Mouse (Mus musculus) heart, embryonic 10.5 days (tissue): ENCODE measurements around the gene Tsen2. TPM values are rescaled to one million over a fixed set of nuclear protein-coding genes. Genes with fewer than 3 reads are reported as not detected.

Source experiments
- DNase-seq: peaks from one replicate; pipeline ENCODE4 v3.0.0-alpha.2; 2017; ENCODE audit warnings: low spot score
- H3K27ac ChIP-seq: fragments of 300-500 bp; sonication (generic); 2 replicates; pipeline ENCODE4 v1.5.1; 2016; ENCODE audit warnings: mild to moderate bottlenecking
- H3K27me3 ChIP-seq: fragments of 300-500 bp; sonication (generic); 2 replicates; pipeline ENCODE4 v1.6.1; 2016; ENCODE audit warnings: mild to moderate bottlenecking; ENCODE audit not compliant: poor library complexity, insufficient read depth, severe bottlenecking
- H3K36me3 ChIP-seq: fragments of 300-500 bp; sonication (generic); 2 replicates; pipeline ENCODE4 v1.6.1; 2016; ENCODE audit warnings: mild to moderate bottlenecking, moderate library complexity
- H3K4me1 ChIP-seq: fragments of 300-500 bp; sonication (generic); 2 replicates; pipeline ENCODE4 v1.6.1; 2016; ENCODE audit warnings: mild to moderate bottlenecking
- H3K4me3 ChIP-seq: fragments of 300-500 bp; sonication (generic); 2 replicates; pipeline ENCODE4 v1.5.1; 2016; ENCODE audit warnings: mild to moderate bottlenecking, moderate library complexity
- H3K9me3 ChIP-seq: fragments of 300-500 bp; sonication (generic); 2 replicates; pipeline ENCODE4 v1.6.1; 2016; ENCODE audit warnings: mild to moderate bottlenecking, moderate library complexity
- WGBS: fragments of 180-500 bp; shearing (Covaris S2); methylation state at CpG from one replicate; pipeline ENCODE4 v1.1.7; 2016; 5-methylcytosine and 5-hydroxymethylcytosine counted together
- polyA plus RNA-seq: library from polyadenylated mRNA; unstranded; fragments of >200 nt; fragmentation: Nextera tagmentation; extraction: Ambion mirVana; gene quantifications from 2 replicates; pipeline ENCODE4 v1.2.1, GENCODE M21; 2016

Gene Tsen2
- polyA plus RNA-seq, 1 experiment from 2014 or later: 29.0 TPM

GRCm38 (mm10) chr6:115586321-115586720 lies 41.9 kb downstream of the Tsen2 start:
- Histone ChIP-seq H3K27me3 (no peaks in the 10 kb centered on the region), H3K36me3 (0 out of 2 replicates have a peak, but pooled peaks cover 3% of the 10 kb centered on the region), H3K27ac (no peak overlapping the region), H3K4me1 (0 out of 2 replicates have a peak, but pooled peaks cover 5% of the 10 kb centered on the region), H3K9me3 (no peaks in the 10 kb centered on the region), H3K4me3 (no peak overlapping the region)
- no peak for DNase-seq
- 68% methylated on average over 10 of the region's 10 CpGs for WGBS

- no peak for DNase-seq
- H3K27ac ChIP-seq: no peak overlapping the region
- no peaks in the 10 kb centered on the region for H3K4me1 ChIP-seq
- no peaks in the 10 kb centered on the region for H3K9me3 ChIP-seq
- no peaks in the 10 kb centered on the region for H3K36me3 ChIP-seq
- 0 out of 2 replicates have a peak, but pooled peaks cover 4% of the 10 kb centered on the region for H3K27me3 ChIP-seq
- no peak overlapping the region for H3K4me3 ChIP-seq
- 85% methylated on average over 19 of the region's 19 CpGs for WGBS
Measured at GRCm38 (mm10) chr6:115591692-115592359, 47.4 kb downstream of the Tsen2 start.

- H3K9me3 ChIP-seq: no peaks in the 10 kb centered on the region
- DNase-seq: no peak
- H3K27ac ChIP-seq: no peak within 1 kb of the TSS
- H3K36me3 ChIP-seq: no peaks in the 10 kb centered on the region
- H3K27me3 ChIP-seq: 0 out of 2 replicates have a peak, but pooled peaks cover 4% of the 10 kb centered on the region
- 55% methylated on average over 5 of the region's 5 CpGs for WGBS
- H3K4me3 ChIP-seq: no peak within 1 kb of the TSS
- H3K4me1 ChIP-seq: no peaks in the 10 kb centered on the region
Measured at GRCm38 (mm10) chr6:115592458-115592857, 48.0 kb downstream of the Tsen2 start, which contains the start of gene Mkrn2os. Mkrn2os (minus strand) TSS chr6:115592576.

GRCm38 (mm10) chr6:115593252-115593651 lies 48.8 kb downstream of the Tsen2 start:
- no peaks in the 10 kb centered on the region for H3K4me1 ChIP-seq
- no peak for DNase-seq
- no peaks in the 10 kb centered on the region for H3K36me3 ChIP-seq
- 65% methylated on average over 4 of the region's 4 CpGs for WGBS
- H3K27me3 ChIP-seq: 0 out of 2 replicates have a peak, but pooled peaks cover 4% of the 10 kb centered on the region
- H3K27ac ChIP-seq: no peak overlapping the region
- H3K4me3 ChIP-seq: no peak overlapping the region
- no peaks in the 10 kb centered on the region for H3K9me3 ChIP-seq

- no peaks in the 10 kb centered on the region for H3K36me3 ChIP-seq
- H3K4me3 ChIP-seq: no peak overlapping the region
- no peaks in the 10 kb centered on the region for H3K4me1 ChIP-seq
- WGBS: 60% methylated on average over 3 of the region's 3 CpGs
- no peaks in the 10 kb centered on the region for H3K9me3 ChIP-seq
- DNase-seq: no peak
- H3K27ac ChIP-seq: no peak overlapping the region
- 0 out of 2 replicates have a peak, but pooled peaks cover 4% of the 10 kb centered on the region for H3K27me3 ChIP-seq
Measured at GRCm38 (mm10) chr6:115594463-115594862, 50.0 kb downstream of the Tsen2 start.

DNA sequence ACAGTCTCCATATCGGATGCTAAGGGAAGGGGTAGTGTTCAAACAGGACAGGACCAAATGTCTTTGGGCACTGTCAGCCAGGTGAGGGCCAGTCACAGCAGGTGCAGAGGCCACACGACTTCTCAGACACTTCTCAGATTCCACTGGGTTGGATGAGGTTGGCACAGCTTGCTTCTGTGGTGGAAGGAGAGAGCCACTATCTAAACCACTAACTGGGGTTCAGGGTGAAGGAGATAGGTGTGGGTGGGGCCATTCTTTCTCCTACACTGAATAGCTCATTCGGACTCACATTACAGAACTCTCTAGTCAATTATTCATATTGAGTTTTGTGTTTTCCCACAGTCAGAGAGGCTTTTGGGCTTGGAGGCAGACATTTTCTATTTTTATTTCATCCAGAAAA lies 51.2 kb downstream of the Tsen2 start:
- Histone ChIP-seq H3K9me3 (no peaks in the 10 kb centered on the region), H3K27me3 (0 out of 2 replicates have a peak, but pooled peaks cover 4% of the 10 kb centered on the region), H3K4me1 (no peaks in the 10 kb centered on the region), H3K27ac (no peak overlapping the region), H3K4me3 (no peak overlapping the region), H3K36me3 (no peaks in the 10 kb centered on the region)
- WGBS: 56% methylated on average over 3 of the region's 3 CpGs
- DNase-seq: no peak

DNA sequence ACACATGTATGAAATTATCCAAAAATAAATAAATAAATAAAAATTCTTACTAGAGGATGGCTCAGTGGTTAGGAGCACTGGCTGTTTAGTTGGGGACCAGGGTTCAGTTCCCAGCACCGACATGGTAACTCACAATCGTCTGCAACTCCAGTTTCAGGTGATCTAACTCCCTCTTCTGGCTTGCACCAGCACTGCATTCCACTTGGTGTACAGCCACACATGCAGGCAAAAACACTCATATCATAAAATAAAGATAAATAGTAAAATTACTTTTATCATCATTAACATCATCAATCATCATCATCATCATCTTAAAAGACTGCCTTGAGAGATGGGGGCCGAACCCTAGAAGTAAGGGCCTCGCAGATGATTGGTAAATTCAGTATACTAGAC lies 56.9 kb downstream of the Tsen2 start:
- Histone ChIP-seq H3K27me3 (no peaks in the 10 kb centered on the region), H3K4me1 (peaks cover 10% of the 10 kb centered on the region), H3K36me3 (peaks cover 6% of the 10 kb centered on the region; the same call in 1 of the 2 replicates), H3K27ac (peak overlapping the region; percentile 94), H3K4me3 (peak overlapping the region; percentile 97), H3K9me3 (no peaks in the 10 kb centered on the region)
- WGBS: 69% methylated on average over 4 of the region's 4 CpGs
- no peak for DNase-seq

GRCm38 (mm10) chr6:115601715-115602523 lies 57.5 kb downstream of the Tsen2 start, which contains the start of gene Mkrn2:
Mkrn2 (plus strand) TSS chr6:115601902.
- H3K27ac ChIP-seq: peak within 1 kb of the TSS; percentile 94
- WGBS: under 1% methylated on average over 60 of the region's 61 CpGs
- no peaks in the 10 kb centered on the region for H3K9me3 ChIP-seq
- H3K4me1 ChIP-seq: peaks cover 10% of the 10 kb centered on the region
- peak within 1 kb of the TSS; percentile 97 for H3K4me3 ChIP-seq
- H3K36me3 ChIP-seq: peaks cover 6% of the 10 kb centered on the region; the same call in 1 of the 2 replicates
- DNase-seq: peak; percentile 92
- no peaks in the 10 kb centered on the region for H3K27me3 ChIP-seq

- DNase-seq: no peak
- Histone ChIP-seq H3K4me1 (peaks cover 17% of the 10 kb centered on the region), H3K36me3 (peaks cover 26% of the 10 kb centered on the region), H3K27me3 (no peaks in the 10 kb centered on the region), H3K9me3 (no peaks in the 10 kb centered on the region), H3K4me3 (no peak overlapping the region), H3K27ac (no peak overlapping the region)
- WGBS: 82% methylated on average over 1 of the region's 1 CpGs
Measured at GRCm38 (mm10) chr6:115606461-115606860, 62.0 kb downstream of the Tsen2 start.

DNA sequence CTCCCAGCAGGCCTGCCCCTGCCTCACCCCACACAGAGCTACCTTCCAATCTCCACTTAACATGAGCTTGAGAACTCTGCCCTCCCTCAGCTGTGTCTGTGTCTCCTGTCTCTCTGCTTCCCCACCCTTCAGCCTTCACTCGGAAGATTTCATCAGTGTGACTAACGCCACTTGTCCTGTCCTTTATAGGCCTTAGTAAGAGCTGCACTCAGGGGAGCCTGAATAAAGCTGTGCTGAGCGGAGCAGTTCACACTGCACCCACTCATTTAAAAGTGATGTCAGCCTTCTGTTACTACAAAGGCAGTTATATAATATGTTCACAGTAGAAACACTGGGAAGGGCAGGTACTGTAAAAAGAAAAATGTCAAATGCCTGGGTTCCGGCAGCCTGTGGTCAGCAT lies 63.0 kb downstream of the Tsen2 start:
- no peak for DNase-seq
- Histone ChIP-seq H3K36me3 (peaks cover 33% of the 10 kb centered on the region), H3K4me3 (no peak overlapping the region), H3K27ac (no peak overlapping the region), H3K4me1 (peaks cover 15% of the 10 kb centered on the region), H3K27me3 (no peaks in the 10 kb centered on the region), H3K9me3 (no peaks in the 10 kb centered on the region)
- WGBS: 81% methylated on average over 4 of the region's 4 CpGs

DNA sequence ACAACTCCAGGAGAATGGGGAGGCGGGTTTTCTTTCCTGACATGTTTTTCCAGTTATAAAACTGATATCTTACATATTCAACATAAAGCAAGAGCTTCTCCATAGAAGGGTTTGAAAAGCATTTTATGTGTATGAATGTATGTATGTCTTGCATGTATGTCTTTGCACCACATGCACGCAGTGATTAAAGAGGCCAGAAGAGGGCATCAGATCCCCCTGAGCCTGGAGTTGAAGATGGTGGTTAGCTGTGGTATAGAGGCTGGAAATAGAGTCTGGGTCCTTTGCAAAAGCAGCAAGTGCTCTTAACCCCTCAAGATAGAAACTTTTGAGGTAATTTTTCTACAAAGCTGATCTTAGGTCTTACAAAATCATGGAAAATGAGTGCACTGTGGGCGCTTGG lies 64.7 kb downstream of the Tsen2 start:
- peaks cover 49% of the 10 kb centered on the region for H3K36me3 ChIP-seq
- DNase-seq: no peak
- H3K27me3 ChIP-seq: no peaks in the 10 kb centered on the region
- H3K9me3 ChIP-seq: no peaks in the 10 kb centered on the region
- H3K27ac ChIP-seq: no peak overlapping the region
- H3K4me1 ChIP-seq: peaks cover 6% of the 10 kb centered on the region; the same call in 1 of the 2 replicates
- WGBS: 66% methylated on average over 3 of the region's 3 CpGs
- no peak overlapping the region for H3K4me3 ChIP-seq

DNA sequence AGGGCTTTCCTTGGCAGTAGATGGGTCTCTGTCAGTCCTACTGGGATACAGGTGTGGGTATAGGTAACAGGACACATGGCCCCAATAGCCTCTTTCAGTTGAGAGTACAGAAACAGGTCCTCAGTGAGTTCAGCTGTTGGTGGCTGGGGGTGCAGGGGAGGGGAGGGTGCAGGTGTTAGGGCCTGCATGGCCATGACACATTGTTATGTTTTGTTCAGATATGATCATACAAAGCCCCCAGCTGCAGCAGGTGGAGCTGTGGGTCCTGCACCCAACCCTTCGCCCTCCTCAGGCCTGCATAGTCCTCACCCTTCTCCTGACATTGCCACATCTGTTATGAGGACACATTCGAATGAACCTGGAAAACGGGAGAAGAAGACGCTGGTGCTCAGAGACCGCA lies 65.8 kb downstream of the Tsen2 start:
- Histone ChIP-seq H3K27ac (no peak overlapping the region), H3K4me1 (peaks cover 6% of the 10 kb centered on the region; the same call in 1 of the 2 replicates), H3K36me3 (peaks cover 60% of the 10 kb centered on the region), H3K9me3 (no peaks in the 10 kb centered on the region), H3K27me3 (no peaks in the 10 kb centered on the region), H3K4me3 (no peak overlapping the region)
- 91% methylated on average over 5 of the region's 5 CpGs for WGBS
- DNase-seq: no peak

DNA sequence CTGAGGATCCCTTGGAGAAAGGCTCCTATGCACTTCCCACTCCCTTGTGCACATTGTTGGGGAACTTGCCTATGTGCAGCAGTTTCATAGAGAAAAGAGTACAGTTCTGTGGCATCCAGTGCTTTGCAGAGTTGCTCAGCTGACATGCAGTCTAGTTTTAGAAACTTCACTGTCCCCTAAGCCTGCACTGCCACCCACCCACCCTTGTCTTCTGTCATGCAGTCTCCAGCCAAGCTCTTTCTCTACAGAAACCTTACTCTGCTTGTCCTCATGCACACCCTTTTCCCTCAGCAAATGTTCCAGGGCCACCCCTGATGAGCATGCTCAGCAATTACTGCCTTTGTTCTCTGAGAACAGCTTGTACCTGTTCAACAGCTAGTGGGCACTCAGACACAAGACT lies 69.3 kb downstream of the Tsen2 start:
- no peaks in the 10 kb centered on the region for H3K9me3 ChIP-seq
- no peaks in the 10 kb centered on the region for H3K27me3 ChIP-seq
- DNase-seq: no peak
- H3K27ac ChIP-seq: no peak overlapping the region
- H3K4me1 ChIP-seq: no peaks in the 10 kb centered on the region
- H3K36me3 ChIP-seq: peaks cover 90% of the 10 kb centered on the region
- H3K4me3 ChIP-seq: no peak overlapping the region
